Mouse (Mus musculus) E14TG2a.4 (cell line): ENCODE measurements around the gene 4930451I11Rik.

Experiments
- H3K27me3 ChIP-seq: 2 replicates; pipeline ENCODE4 v1.6.1; 2014; ENCODE audit warnings: low read length, control low read depth; ENCODE audit not compliant: insufficient read depth
- H3K36me3 ChIP-seq: 2 replicates; pipeline ENCODE4 v1.6.1; 2014; ENCODE audit warnings: low read length, control low read depth; ENCODE audit not compliant: insufficient read depth
- H3K4me1 ChIP-seq: replicated peaks from 2 replicates; pipeline ENCODE4 v1.6.1; 2014; ENCODE audit warnings: low read depth, low read length, control low read depth
- H3K4me3 ChIP-seq: replicated peaks from 2 replicates; pipeline ENCODE4 v1.5.1; 2014; ENCODE audit warnings: mild to moderate bottlenecking, low read length
- H3K9me3 ChIP-seq: 2 replicates; pipeline ENCODE4 v1.6.1; 2014; ENCODE audit warnings: low read length, control low read depth
- CTCF ChIP-seq: conservative IDR thresholded peaks from 2 replicates; pipeline ENCODE4 v1.5.1; 2014; ENCODE audit warnings: low read length
- NANOG ChIP-seq: IDR thresholded peaks from 2 replicates; pipeline ENCODE4 v1.6.1; 2014; ENCODE audit warnings: borderline replicate concordance, low read length, mixed read lengths
- POU5F1 ChIP-seq: IDR thresholded peaks from 2 replicates; pipeline ENCODE4 v1.6.1; 2014; ENCODE audit warnings: low read length, borderline replicate concordance

4930451I11Rik gene

GRCm38 (mm10) chr7:126808703-126809455, 22.6 kb downstream of the 4930451I11Rik start:
- Histone ChIP-seq H3K4me1 (peaks cover 53% of the 10 kb centered on the region), H3K4me3 (peak overlapping the region; percentile 89), H3K9me3 (no peaks in the 10 kb centered on the region), H3K27me3 (0 out of 2 replicates have a peak, but pooled peaks cover under 1% of the 10 kb centered on the region), H3K36me3 (peaks cover 35% of the 10 kb centered on the region)
- TF ChIP-seq POU5F1, result no peak
- TF ChIP-seq NANOG, result no peak
- TF ChIP-seq CTCF, result no peak

- no peaks in the 10 kb centered on the region for H3K9me3 ChIP-seq
- H3K27me3 ChIP-seq, result no peaks in the 10 kb centered on the region
- H3K4me1 ChIP-seq, result peaks cover 38% of the 10 kb centered on the region
- H3K4me3 ChIP-seq, result peak overlapping the region; percentile 89; the same call in 1 of the 2 replicates
- TF ChIP-seq CTCF (no peak), POU5F1 (no peak), NANOG (no peak)
- peaks cover 50% of the 10 kb centered on the region for H3K36me3 ChIP-seq
These were observed 24.0 kb downstream of the 4930451I11Rik start for GRCm38 (mm10) chr7:126807405-126807804.

- Histone ChIP-seq H3K4me3 (no peak overlapping the region), H3K4me1 (peaks cover 41% of the 10 kb centered on the region), H3K9me3 (no peaks in the 10 kb centered on the region), H3K36me3 (peaks cover 54% of the 10 kb centered on the region), H3K27me3 (no peaks in the 10 kb centered on the region)
- TF ChIP-seq POU5F1 (no peak), CTCF (no peak), NANOG (no peak)
These were observed 24.5 kb downstream of the 4930451I11Rik start for GRCm38 (mm10) chr7:126806956-126807355.

- Histone ChIP-seq H3K9me3 (no peaks in the 10 kb centered on the region), H3K4me1 (peaks cover 44% of the 10 kb centered on the region), H3K36me3 (peaks cover 56% of the 10 kb centered on the region), H3K4me3 (no peak overlapping the region), H3K27me3 (no peaks in the 10 kb centered on the region)
- TF ChIP-seq NANOG (no peak), CTCF (no peak), POU5F1 (no peak)
These were observed 27.7 kb downstream of the 4930451I11Rik start for GRCm38 (mm10) chr7:126803751-126804150.

GRCm38 (mm10) chr7:126803181-126803580, 28.3 kb downstream of the 4930451I11Rik start:
- no peak overlapping the region for H3K4me3 ChIP-seq
- H3K9me3 ChIP-seq, result no peaks in the 10 kb centered on the region
- H3K36me3 ChIP-seq, result peaks cover 60% of the 10 kb centered on the region
- H3K4me1 ChIP-seq, result peaks cover 38% of the 10 kb centered on the region
- TF ChIP-seq CTCF, result no peak
- no peak for TF ChIP-seq NANOG
- no peak for TF ChIP-seq POU5F1
- H3K27me3 ChIP-seq, result no peaks in the 10 kb centered on the region

GRCm38 (mm10) chr7:126802134-126802889, 29.1 kb downstream of the 4930451I11Rik start:
- TF ChIP-seq NANOG, result no peak
- TF ChIP-seq POU5F1, result no peak
- no peak for TF ChIP-seq CTCF
- Histone ChIP-seq H3K36me3 (peaks cover 64% of the 10 kb centered on the region), H3K27me3 (no peaks in the 10 kb centered on the region), H3K4me1 (peaks cover 32% of the 10 kb centered on the region), H3K4me3 (no peak overlapping the region), H3K9me3 (no peaks in the 10 kb centered on the region)

GRCm38 (mm10) chr7:126801057-126801422, 30.4 kb downstream of the 4930451I11Rik start:
- no peaks in the 10 kb centered on the region for H3K9me3 ChIP-seq
- H3K4me3 ChIP-seq, result peak overlapping the region; percentile 87
- no peaks in the 10 kb centered on the region for H3K27me3 ChIP-seq
- H3K4me1 ChIP-seq, result peaks cover 42% of the 10 kb centered on the region
- TF ChIP-seq CTCF (no peak), NANOG (no peak), POU5F1 (no peak)
- peaks cover 64% of the 10 kb centered on the region for H3K36me3 ChIP-seq

- peak overlapping the region; percentile 87 for H3K4me3 ChIP-seq
- peaks cover 66% of the 10 kb centered on the region for H3K36me3 ChIP-seq
- H3K27me3 ChIP-seq, result no peaks in the 10 kb centered on the region
- H3K4me1 ChIP-seq, result peaks cover 47% of the 10 kb centered on the region
- TF ChIP-seq POU5F1, result no peak
- TF ChIP-seq NANOG, result no peak
- no peak for TF ChIP-seq CTCF
- H3K9me3 ChIP-seq, result no peaks in the 10 kb centered on the region
These were observed 31.0 kb downstream of the 4930451I11Rik start for GRCm38 (mm10) chr7:126800269-126801056.
